Mouse (Mus musculus) embryo, embryonic 11.5 days (tissue): Measurements from ENCODE around the gene Prg3.

Experiments used
- DNase-seq: peaks from one replicate; pipeline ENCODE4 v3.0.0-alpha.2; 2012; ENCODE audit warnings: low read depth, low spot score

Prg3 gene

GRCm38 (mm10) chr2:84987930-84988329, at the start of gene Prg3:
TSS of gene Prg3 (plus strand) at chr2:84988215.
- DNase-seq: no peak

- no peak for DNase-seq
Observed at GRCm38 (mm10) chr2:84938249-84938946, 49.6 kb upstream of the Prg3 start.

DNA sequence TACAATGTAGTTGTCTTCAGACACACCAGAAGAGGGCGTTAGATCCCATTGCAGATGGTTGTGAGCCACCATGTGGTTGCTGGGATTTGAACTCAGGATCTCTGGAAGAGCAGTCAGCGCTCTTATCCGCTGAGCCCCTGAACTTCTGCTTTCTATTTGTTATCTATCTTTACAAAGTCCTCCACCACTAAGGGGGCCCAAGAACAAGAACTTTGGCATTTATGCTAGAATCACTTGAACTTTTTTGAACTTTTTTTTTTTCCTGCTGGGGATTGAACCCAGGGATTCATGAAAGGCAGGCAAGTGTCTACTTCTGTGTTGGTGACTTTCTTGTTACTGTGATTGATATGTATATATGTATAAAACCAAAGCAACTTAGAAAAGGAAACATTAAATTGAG, 48.7 kb upstream of the Prg3 start:
- no peak for DNase-seq

- DNase-seq: no peak
Observed at GRCm38 (mm10) chr2:84939711-84940110, 48.3 kb upstream of the Prg3 start.

- DNase-seq: no peak
Observed at GRCm38 (mm10) chr2:84941332-84941731, 46.7 kb upstream of the Prg3 start.

DNA sequence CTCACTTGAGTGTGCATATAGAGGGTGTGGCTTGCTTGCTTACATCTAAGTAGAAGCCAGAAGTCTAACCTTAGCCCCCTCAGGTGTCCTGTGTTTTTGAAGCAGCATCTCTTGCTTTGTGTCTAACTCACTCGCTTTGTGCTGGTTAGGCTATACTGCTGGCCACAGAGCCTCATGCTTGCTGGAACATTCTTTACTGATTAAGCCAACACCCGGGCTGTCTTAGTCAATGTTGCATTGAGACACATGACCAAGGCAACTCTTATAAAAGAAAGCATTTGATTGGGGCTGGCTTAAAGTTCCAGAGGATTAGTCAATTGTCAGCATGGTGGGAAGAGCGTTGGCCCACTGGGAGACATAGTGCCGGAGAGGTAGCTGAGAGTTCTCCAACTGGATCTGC, 46.2 kb upstream of the Prg3 start:
- no peak for DNase-seq

- DNase-seq: no peak
Observed at GRCm38 (mm10) chr2:84947154-84947771, 40.8 kb upstream of the Prg3 start.

- DNase-seq: no peak
Observed at GRCm38 (mm10) chr2:84948252-84948651, 39.8 kb upstream of the Prg3 start.

DNA sequence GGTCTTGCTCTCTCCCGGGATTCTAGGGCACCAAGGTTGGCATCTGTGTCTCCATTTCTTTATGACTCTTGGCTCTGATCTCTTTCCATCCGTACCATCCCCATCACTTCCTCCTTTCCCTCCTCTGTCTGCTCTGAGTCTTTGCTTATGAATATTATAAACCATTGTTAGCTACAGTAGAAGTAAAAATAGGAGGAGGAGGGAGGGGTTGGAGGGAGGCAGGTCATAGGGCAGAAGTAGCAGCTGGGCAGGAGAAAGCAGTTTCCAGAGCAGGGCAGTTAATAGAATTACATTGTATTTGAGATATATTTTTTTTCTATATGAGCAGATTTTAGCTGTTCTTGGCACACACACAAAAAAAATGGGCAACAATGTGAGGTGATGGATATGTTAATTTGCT, 39.3 kb upstream of the Prg3 start:
- DNase-seq: no peak

- no peak for DNase-seq
Observed at GRCm38 (mm10) chr2:84951027-84951426, 37.0 kb upstream of the Prg3 start.

DNA sequence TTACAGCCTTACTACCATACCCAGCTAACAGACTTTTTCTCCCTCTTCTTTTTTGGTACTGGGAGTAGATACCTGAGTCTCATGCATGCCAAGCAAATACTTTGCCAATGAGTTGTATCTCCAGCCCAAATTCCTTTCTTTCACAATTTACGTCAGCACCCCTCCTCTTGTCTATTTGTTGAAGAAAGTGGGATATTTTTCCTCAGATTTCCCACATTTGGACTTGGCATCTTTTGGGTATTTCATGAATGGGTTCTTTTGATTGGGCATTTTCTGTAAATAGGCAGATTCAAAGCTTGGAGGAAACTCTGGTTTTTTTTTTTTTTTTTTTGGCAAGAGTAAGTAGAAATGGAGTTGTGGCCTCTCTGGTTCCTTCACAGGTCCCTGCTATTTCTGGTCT, 35.8 kb upstream of the Prg3 start:
- DNase-seq: no peak

- no peak for DNase-seq
Observed at GRCm38 (mm10) chr2:84952693-84953092, 35.3 kb upstream of the Prg3 start.

GRCm38 (mm10) chr2:84955435-84955834, 32.6 kb upstream of the Prg3 start:
- no peak for DNase-seq

DNA sequence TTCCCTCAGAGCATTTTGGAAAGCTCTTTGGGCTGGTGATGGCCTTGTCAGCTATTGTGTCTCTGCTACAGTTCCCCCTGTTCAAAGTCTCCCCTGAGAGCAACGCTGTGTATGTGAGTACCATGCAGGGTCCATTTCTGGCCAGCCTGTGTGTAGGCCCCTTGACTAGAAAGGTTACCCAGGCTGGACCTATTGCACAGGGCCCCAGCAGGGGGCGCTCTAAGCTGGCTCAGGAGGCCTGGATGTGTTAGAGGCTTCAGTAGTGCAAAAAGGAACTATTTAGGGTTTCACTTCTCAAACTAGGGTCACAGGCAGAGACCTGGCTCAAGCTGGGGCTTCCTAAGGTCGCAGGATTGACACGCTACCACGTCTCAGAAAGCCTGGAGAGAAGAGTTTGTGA, 31.7 kb upstream of the Prg3 start:
- no peak for DNase-seq

DNA sequence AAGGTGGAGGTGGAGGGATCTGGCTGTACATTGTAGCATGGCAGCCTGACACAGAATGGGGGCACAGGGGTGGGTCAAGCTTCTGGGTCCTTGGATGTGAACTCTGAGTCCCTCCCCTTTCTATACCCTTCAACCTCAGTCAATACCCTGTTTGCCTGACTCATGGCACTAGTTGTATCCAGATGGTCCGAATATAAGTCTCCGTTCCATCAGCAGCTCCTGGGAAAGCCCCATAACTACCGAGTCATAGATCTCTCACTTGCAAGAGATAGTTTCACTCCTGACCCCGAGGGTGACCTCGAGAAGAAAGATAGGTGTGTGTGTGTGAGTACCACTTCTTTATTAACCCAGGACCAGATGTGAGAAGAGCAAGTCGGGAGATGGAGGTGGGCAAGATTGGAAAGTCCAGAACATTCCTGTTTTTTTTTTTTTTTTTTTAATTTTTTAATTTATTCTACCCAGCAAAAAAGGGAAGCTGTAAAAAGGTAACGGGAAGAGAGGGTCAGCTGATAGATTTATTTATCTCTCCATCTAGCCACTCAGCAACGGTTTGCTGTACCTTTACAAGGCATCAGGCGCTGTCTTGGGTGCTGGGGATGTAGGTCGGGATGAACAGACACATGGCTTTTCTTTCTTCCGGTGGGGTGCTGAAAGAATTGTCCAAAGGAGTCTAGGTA, 29.3 kb upstream of the Prg3 start:
- no peak for DNase-seq

DNA sequence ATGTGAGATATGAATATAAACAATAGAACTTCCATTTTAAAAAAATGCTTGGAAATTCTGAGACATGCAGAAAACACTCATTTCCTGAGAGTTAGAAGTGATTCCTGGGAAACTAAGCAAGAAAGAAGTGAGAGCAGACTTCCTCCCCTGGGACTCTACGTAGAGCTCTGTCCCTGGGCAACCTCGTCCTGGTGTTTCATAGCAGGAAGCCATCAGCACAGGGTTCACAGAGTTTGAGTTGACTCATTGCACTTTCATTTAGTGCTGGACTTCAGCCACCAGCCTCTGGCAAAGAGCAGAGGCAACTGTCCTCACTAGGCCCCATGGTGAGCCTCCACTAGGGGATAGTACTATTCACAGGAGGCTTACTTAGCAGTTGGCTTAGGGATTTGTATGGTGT, 26.7 kb upstream of the Prg3 start:
- no peak for DNase-seq

- DNase-seq: no peak
Observed at GRCm38 (mm10) chr2:84961901-84962300, 26.1 kb upstream of the Prg3 start.

- DNase-seq: no peak
Observed at GRCm38 (mm10) chr2:84962906-84963507, 25.0 kb upstream of the Prg3 start.

DNA sequence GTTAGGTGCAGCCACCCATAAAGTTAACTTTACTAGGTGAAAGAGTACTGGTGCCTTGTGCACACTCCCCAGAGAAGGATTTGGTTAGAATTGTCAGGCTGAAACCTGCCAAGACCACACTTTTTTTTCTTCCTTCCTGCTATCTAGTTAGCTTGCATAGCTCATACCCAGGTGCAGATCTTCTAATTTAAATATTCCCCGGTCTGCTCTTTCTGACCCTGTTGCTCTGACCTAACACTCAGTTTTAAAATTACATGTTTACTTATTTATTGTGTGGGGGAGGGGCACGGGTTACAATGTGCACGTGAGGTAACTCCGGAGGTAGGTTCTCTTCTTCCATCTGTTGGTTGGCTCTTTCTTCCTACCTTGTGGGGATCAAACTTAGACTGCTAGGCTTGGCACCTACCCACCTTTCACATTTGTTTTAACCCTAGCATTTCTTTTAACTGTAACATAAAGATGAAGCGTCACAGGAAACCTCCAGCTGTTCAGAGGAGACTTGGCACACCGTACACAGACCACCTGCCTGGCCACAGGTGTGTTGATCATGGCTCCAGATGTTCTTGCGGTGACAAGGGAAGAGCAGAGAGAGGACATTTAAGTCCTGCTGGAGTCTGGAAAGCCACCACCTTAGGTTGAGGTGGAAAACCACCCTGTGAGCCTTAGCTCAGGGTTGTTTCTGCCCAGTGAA, 23.8 kb upstream of the Prg3 start:
- no peak for DNase-seq

DNA sequence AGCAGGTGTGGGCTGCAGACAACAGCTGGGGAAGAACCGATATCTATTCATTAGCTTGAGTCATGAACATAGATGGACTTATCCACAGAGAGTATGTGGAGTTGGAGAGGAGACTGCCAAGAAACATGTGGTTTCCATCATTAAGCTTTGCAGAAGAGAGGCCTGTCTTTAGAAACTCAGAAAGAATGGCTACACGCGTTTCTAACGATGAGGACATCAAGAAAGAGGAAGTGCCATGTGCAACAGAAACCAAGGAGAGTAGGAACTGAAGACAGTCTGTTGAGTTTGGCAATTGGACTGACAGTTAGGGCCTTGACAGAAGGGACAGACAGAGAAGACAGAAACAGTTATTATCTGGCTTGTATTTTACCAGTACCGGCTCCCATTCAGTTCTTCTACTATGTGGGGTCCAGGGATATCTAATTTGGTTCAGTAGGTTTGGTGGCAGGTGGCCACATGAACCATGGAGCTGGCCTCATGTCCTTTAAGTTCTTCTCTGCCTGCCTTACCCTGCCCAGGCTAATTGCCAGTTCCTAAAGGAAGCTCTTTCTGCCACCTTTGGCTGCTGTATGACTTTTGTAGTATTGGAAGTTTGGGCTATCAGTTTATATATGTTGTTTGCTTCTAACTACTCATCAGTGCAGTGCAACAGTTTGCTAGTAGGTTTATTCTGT, 20.6 kb upstream of the Prg3 start:
- no peak for DNase-seq

DNA sequence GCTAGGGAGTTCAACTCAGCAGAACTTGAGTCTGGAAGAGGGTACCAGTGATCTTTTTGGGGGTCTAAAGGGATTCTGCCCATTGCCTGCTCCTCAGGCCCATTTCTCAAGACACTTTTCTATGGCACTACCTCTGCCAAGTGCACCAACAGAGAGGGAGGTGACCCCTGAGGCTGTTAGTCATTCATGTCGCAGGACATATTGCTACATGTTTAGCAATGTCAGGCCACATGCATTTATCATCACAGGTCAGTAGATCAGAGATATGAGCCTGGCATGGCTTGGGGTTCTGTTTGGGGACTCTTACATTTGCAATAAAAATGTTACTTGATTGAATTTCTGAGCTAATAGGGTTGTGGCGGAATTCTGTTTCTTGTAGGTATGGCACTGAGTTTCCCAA, 12.4 kb upstream of the Prg3 start:
- DNase-seq: no peak

DNA sequence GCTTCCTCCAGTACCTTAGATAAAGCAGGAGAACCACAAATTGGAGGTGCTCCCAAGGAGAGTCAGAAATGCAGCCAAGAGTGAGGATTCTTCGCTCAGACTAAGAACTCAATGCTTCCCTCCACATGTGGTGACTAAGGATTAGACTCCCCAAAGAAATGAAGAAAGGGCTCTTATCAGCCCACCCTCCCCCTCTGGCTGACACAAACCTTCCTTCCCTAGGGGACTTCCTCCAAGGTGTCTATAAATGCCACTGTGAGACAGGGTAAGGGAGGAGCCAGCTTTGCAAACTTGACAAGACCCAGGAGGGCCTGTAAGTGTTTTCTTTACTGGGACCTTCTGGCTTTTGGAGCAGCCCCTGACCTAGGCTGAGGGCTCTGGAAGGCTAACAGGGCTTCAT, 7.8 kb upstream of the Prg3 start, which contains the start of gene Prg2:
Gene Prg2 (plus strand): TSS at position 274 of the 400 bp plus-strand sequence.
- DNase-seq: no peak
